Mouse (Mus musculus) kidney, embryonic 15.5 days (tissue): ENCODE measurements at regions not wholly inside any gene's neighbourhood (a gene's known extent, or its start where the extent isn't known, plus 50 kb on each side); places are given as distances from the start of the nearest gene placed in this dataset.

Source experiments
- ATAC-seq: fragments of 200-750 bp; cut with Nextera tagmentation; replicated peaks from 2 replicates; pipeline ENCODE4 v1.8.0; 2017; ENCODE audit warnings: moderate TSS enrichment; ENCODE audit not compliant: low FRiP score
- H3K27ac ChIP-seq: fragments of 300-500 bp; sonication (generic); 2 replicates; pipeline ENCODE4 v1.5.1; 2015; ENCODE audit warnings: mild to moderate bottlenecking, inconsistent platforms
- H3K27me3 ChIP-seq: fragments of 300-500 bp; sonication (generic); 2 replicates; pipeline ENCODE4 v1.6.1; 2015; ENCODE audit warnings: inconsistent platforms
- H3K36me3 ChIP-seq: fragments of 300-500 bp; sonication (generic); 2 replicates; pipeline ENCODE4 v1.6.1; 2015; ENCODE audit warnings: inconsistent platforms
- H3K4me1 ChIP-seq: fragments of 300-500 bp; sonication (generic); 2 replicates; pipeline ENCODE4 v1.6.1; 2015; ENCODE audit warnings: inconsistent platforms
- H3K4me2 ChIP-seq: fragments of 300-500 bp; sonication (generic); 2 replicates; pipeline ENCODE4 v1.6.1; 2015; ENCODE audit warnings: moderate library complexity, mild to moderate bottlenecking, inconsistent platforms
- H3K4me3 ChIP-seq: fragments of 300-500 bp; sonication (generic); replicated peaks from 2 replicates; pipeline ENCODE4 v1.5.1; 2015; ENCODE audit warnings: mild to moderate bottlenecking, inconsistent platforms
- H3K9ac ChIP-seq: fragments of 300-500 bp; sonication (generic); 2 replicates; pipeline ENCODE4 v1.6.1; 2015; ENCODE audit warnings: mild to moderate bottlenecking, inconsistent platforms
- H3K9me3 ChIP-seq: fragments of 300-500 bp; sonication (generic); replicated peaks from 2 replicates; pipeline ENCODE4 v1.6.1; 2016; ENCODE audit warnings: inconsistent platforms
- WGBS: fragments of 180-500 bp; shearing (Covaris S2); methylation state at CpG from one replicate; pipeline ENCODE4 v1.1.7; 2015; ENCODE audit warnings: mixed read lengths; 5-methylcytosine and 5-hydroxymethylcytosine counted together

GRCm38 (mm10) chr10:9134293-9135021, 248.6 kb upstream of the Sash1 start:
- H3K36me3 ChIP-seq, result no peaks in the 10 kb centered on the region
- no peak overlapping the region for H3K9ac ChIP-seq
- H3K27me3 ChIP-seq, result no peaks in the 10 kb centered on the region
- no peak overlapping the region for H3K4me2 ChIP-seq
- ATAC-seq, result no peak
- H3K4me3 ChIP-seq, result no peak overlapping the region
- no peaks in the 10 kb centered on the region for H3K4me1 ChIP-seq
- 59% methylated on average over 9 of the region's 9 CpGs for WGBS
- H3K9me3 ChIP-seq, result no peaks in the 10 kb centered on the region
- H3K27ac ChIP-seq, result no peak overlapping the region

- WGBS, result 79% methylated on average over 2 of the region's 2 CpGs
- no peaks in the 10 kb centered on the region for H3K36me3 ChIP-seq
- no peak overlapping the region for H3K27ac ChIP-seq
- ATAC-seq, result no peak
- no peaks in the 10 kb centered on the region for H3K27me3 ChIP-seq
- no peaks in the 10 kb centered on the region for H3K9me3 ChIP-seq
- no peak overlapping the region for H3K4me2 ChIP-seq
- H3K9ac ChIP-seq, result no peak overlapping the region
- no peaks in the 10 kb centered on the region for H3K4me1 ChIP-seq
- H3K4me3 ChIP-seq, result no peak overlapping the region
Observed at GRCm38 (mm10) chr10:9130061-9130460, 244.2 kb upstream of the Sash1 start.

- Histone ChIP-seq H3K4me1 (peaks cover 11% of the 10 kb centered on the region), H3K27me3 (no peaks in the 10 kb centered on the region), H3K27ac (no peak overlapping the region), H3K36me3 (no peaks in the 10 kb centered on the region), H3K4me3 (no peak overlapping the region), H3K9me3 (no peaks in the 10 kb centered on the region), H3K9ac (no peak overlapping the region), H3K4me2 (no peak overlapping the region)
- ATAC-seq, result peak; percentile 53; the same call in 1 of the 2 replicates
- 37% methylated on average over 4 of the region's 4 CpGs for WGBS
Observed at GRCm38 (mm10) chr10:9119249-9119648, 233.4 kb upstream of the Sash1 start.

- H3K4me3 ChIP-seq, result peak overlapping the region; percentile 31
Observed at GRCm38 (mm10) chr10:9117648-9118551, 232.0 kb upstream of the Sash1 start.

GRCm38 (mm10) chr10:9117134-9117533, 231.3 kb upstream of the Sash1 start:
- Histone ChIP-seq H3K4me2 (peak overlapping the region; percentile 55), H3K4me3 (peak overlapping the region; percentile 31), H3K27ac (no peak overlapping the region), H3K9me3 (no peaks in the 10 kb centered on the region), H3K4me1 (peaks cover 11% of the 10 kb centered on the region), H3K36me3 (no peaks in the 10 kb centered on the region), H3K9ac (no peak overlapping the region), H3K27me3 (no peaks in the 10 kb centered on the region)
- WGBS, result 93% methylated on average over 7 of the region's 7 CpGs
- ATAC-seq, result no peak

More at GRCm38 (mm10) chr10:9117648-9118551, 232.0 kb upstream of the Sash1 start:
- peak overlapping the region; percentile 55 for H3K4me2 ChIP-seq
- no peaks in the 10 kb centered on the region for H3K36me3 ChIP-seq
- no peaks in the 10 kb centered on the region for H3K27me3 ChIP-seq
- 27% methylated on average over 14 of the region's 14 CpGs for WGBS
- peak; percentile 85 for ATAC-seq
- H3K9ac ChIP-seq, result no peak overlapping the region
- H3K4me1 ChIP-seq, result peaks cover 11% of the 10 kb centered on the region
- H3K27ac ChIP-seq, result no peak overlapping the region
- no peaks in the 10 kb centered on the region for H3K9me3 ChIP-seq

GRCm38 (mm10) chr10:9113706-9114105, 227.8 kb upstream of the Sash1 start:
- H3K9ac ChIP-seq, result no peak overlapping the region
- H3K4me1 ChIP-seq, result peaks cover 9% of the 10 kb centered on the region
- no peak for ATAC-seq
- no peaks in the 10 kb centered on the region for H3K27me3 ChIP-seq
- no peaks in the 10 kb centered on the region for H3K36me3 ChIP-seq
- H3K9me3 ChIP-seq, result no peaks in the 10 kb centered on the region
- no peak overlapping the region for H3K4me2 ChIP-seq
- no peak overlapping the region for H3K27ac ChIP-seq
- 82% methylated on average over 5 of the region's 5 CpGs for WGBS
- no peak overlapping the region for H3K4me3 ChIP-seq

GRCm38 (mm10) chr10:9111051-9111450, 225.2 kb upstream of the Sash1 start:
- H3K36me3 ChIP-seq, result no peaks in the 10 kb centered on the region
- 89% methylated on average over 3 of the region's 3 CpGs for WGBS
- H3K9me3 ChIP-seq, result no peaks in the 10 kb centered on the region
- H3K27ac ChIP-seq, result no peak overlapping the region
- H3K27me3 ChIP-seq, result no peaks in the 10 kb centered on the region
- no peaks in the 10 kb centered on the region for H3K4me1 ChIP-seq
- H3K4me3 ChIP-seq, result no peak overlapping the region
- no peak overlapping the region for H3K4me2 ChIP-seq
- ATAC-seq, result no peak
- H3K9ac ChIP-seq, result no peak overlapping the region

GRCm38 (mm10) chr10:9096207-9096606, 210.3 kb upstream of the Sash1 start:
- Histone ChIP-seq H3K9me3 (no peaks in the 10 kb centered on the region), H3K27ac (no peak overlapping the region), H3K4me2 (no peak overlapping the region), H3K36me3 (no peaks in the 10 kb centered on the region), H3K9ac (no peak overlapping the region), H3K4me3 (no peak overlapping the region), H3K27me3 (no peaks in the 10 kb centered on the region), H3K4me1 (peaks cover 8% of the 10 kb centered on the region; the same call in 1 of the 2 replicates)
- WGBS, result 79% methylated on average over 2 of the region's 2 CpGs
- ATAC-seq, result no peak

- H3K4me3 ChIP-seq, result no peak overlapping the region
- peak overlapping the region; percentile 32; the same call in 1 of the 2 replicates for H3K27ac ChIP-seq
- no peak overlapping the region for H3K4me2 ChIP-seq
- peak; percentile 88 for ATAC-seq
- WGBS, result 27% methylated on average over 6 of the region's 6 CpGs
- H3K27me3 ChIP-seq, result no peaks in the 10 kb centered on the region
- H3K4me1 ChIP-seq, result peaks cover 8% of the 10 kb centered on the region; the same call in 1 of the 2 replicates
- no peaks in the 10 kb centered on the region for H3K9me3 ChIP-seq
- no peaks in the 10 kb centered on the region for H3K36me3 ChIP-seq
- no peak overlapping the region for H3K9ac ChIP-seq
Observed at GRCm38 (mm10) chr10:9095163-9095562, 209.3 kb upstream of the Sash1 start.

GRCm38 (mm10) chr10:9092237-9092885, 206.5 kb upstream of the Sash1 start:
- Histone ChIP-seq H3K36me3 (no peaks in the 10 kb centered on the region), H3K9ac (no peak overlapping the region), H3K27ac (no peak overlapping the region), H3K4me3 (no peak overlapping the region), H3K4me1 (peaks cover 8% of the 10 kb centered on the region; the same call in 1 of the 2 replicates), H3K4me2 (no peak overlapping the region), H3K9me3 (no peaks in the 10 kb centered on the region), H3K27me3 (no peaks in the 10 kb centered on the region)
- no peak for ATAC-seq
- 41% methylated on average over 10 of the region's 10 CpGs for WGBS

GRCm38 (mm10) chr10:9090961-9091360, 205.1 kb upstream of the Sash1 start:
- H3K4me2 ChIP-seq, result no peak overlapping the region
- ATAC-seq, result no peak
- 87% methylated on average over 6 of the region's 6 CpGs for WGBS
- H3K4me1 ChIP-seq, result peaks cover 8% of the 10 kb centered on the region
- H3K36me3 ChIP-seq, result no peaks in the 10 kb centered on the region
- H3K4me3 ChIP-seq, result no peak overlapping the region
- no peaks in the 10 kb centered on the region for H3K27me3 ChIP-seq
- H3K9me3 ChIP-seq, result no peaks in the 10 kb centered on the region
- H3K9ac ChIP-seq, result no peak overlapping the region
- no peak overlapping the region for H3K27ac ChIP-seq

GRCm38 (mm10) chr10:9087871-9088270, 202.0 kb upstream of the Sash1 start:
- Histone ChIP-seq H3K27ac (no peak overlapping the region), H3K9me3 (no peaks in the 10 kb centered on the region), H3K9ac (no peak overlapping the region), H3K4me3 (no peak overlapping the region), H3K4me2 (no peak overlapping the region), H3K4me1 (peaks cover 5% of the 10 kb centered on the region), H3K27me3 (no peaks in the 10 kb centered on the region), H3K36me3 (no peaks in the 10 kb centered on the region)
- 89% methylated on average over 3 of the region's 3 CpGs for WGBS
- ATAC-seq, result no peak
